Mouse (Mus musculus): ENCODE measurements around the gene Ripor2. TPM values are rescaled to one million over a fixed set of nuclear protein-coding genes. Genes with fewer than 3 reads are reported as not detected.

Gene Ripor2
- total and polyA plus RNA-seq, 3 experiments: 8.6 to 10.9 (median 9.3) TPM

- dilution Hi-C loops (cut with MboI; ENCODE audit: extremely low pct_ligation_motif_present, extremely low pct_unique_long_range_greater_than_20kb, low sequenced_read_pairs) (no loop called here), in situ Hi-C loops (cut with MboI; ENCODE audit: low pct_ligation_motif_present, low pct_unique_long_range_greater_than_20kb, low sequenced_read_pairs) (no loop called here)
- TF ChIP-seq SIN3A (IDR thresholded peaks at IDR 0.05; ENCODE audit: low read length) (no peak), JUND (conservative IDR thresholded peaks at IDR 0.05; ENCODE audit: low read depth, low read length) (no peak), CHD1 (IDR thresholded peaks at IDR 0.05; ENCODE audit: low read depth, low read length) (no peak), POLR2AphosphoS2 (IDR thresholded peaks at IDR 0.05; ENCODE audit: low read depth, low read length) (no peak), RAD21 (IDR thresholded peaks at IDR 0.05; ENCODE audit: low read depth, low read length) (no peak), IRF4 (IDR thresholded peaks at IDR 0.05; ENCODE audit: low read depth, low read length) (peak; percentile 44; the same call in 1 of the 2 replicates), KAT2A (IDR thresholded peaks at IDR 0.05; ENCODE audit: insufficient replicate concordance, low read length) (no peak), NRF1 (IDR thresholded peaks at IDR 0.05; ENCODE audit: low read depth, low read length) (no peak), MAFK (IDR thresholded peaks at IDR 0.05; ENCODE audit: insufficient replicate concordance, low read length) (no peak)
- Histone ChIP-seq H3K4me1 (ENCODE audit: control insufficient read depth in 1 of 2, insufficient read depth in 2 of 2) (peaks cover 2 to 48% of the 10 kb centered on the region in 2 experiments; a peak in 3 of 4 replicates), H3K27ac (ENCODE audit: insufficient read depth, low read depth) (no peak overlapping the region), H3K9ac (ENCODE audit: insufficient read depth, low read depth) (no peak overlapping the region), H3K27me3 (replicated peaks) (no peaks in the 10 kb centered on the region), H3K4me2 (ENCODE audit: insufficient read depth, low read depth, poor library complexity, severe bottlenecking) (no peak overlapping the region), H3K9me3 (replicated peaks; ENCODE audit: low read length) (no peaks in the 10 kb centered on the region), H3K4me3 (replicated peaks in 1 of 3; ENCODE audit: low read depth in 2 of 3, low read length in 2 of 3, poor library complexity in 1 of 3) (no peak overlapping the region), H3K36me3 (replicated peaks in 1 of 2; ENCODE audit: control insufficient read depth in 1 of 2, insufficient read depth in 1 of 2, low read length in 1 of 2) (peaks cover 0 to 28% of the 10 kb centered on the region in 2 experiments), H3K79me2 (replicated peaks; ENCODE audit: control insufficient read depth, extremely low read depth, insufficient read depth, poor library complexity, severe bottlenecking) (no peaks in the 10 kb centered on the region)
- DNase-seq (ENCODE audit: extremely low read depth): peak; percentile 25
These were observed 11.3 kb upstream of the Ripor2 start for GRCm38 (mm10) chr13:24570716-24571115.

GRCm38 (mm10) chr13:24571906-24572305 lies 10.1 kb upstream of the Ripor2 start:
- H3K9ac ChIP-seq (ENCODE audit: insufficient read depth, low read depth): no peak overlapping the region
- H3K79me2 ChIP-seq (replicated peaks; ENCODE audit: control insufficient read depth, extremely low read depth, insufficient read depth, poor library complexity, severe bottlenecking): no peaks in the 10 kb centered on the region
- DNase-seq (ENCODE audit: extremely low read depth): no peak
- TF ChIP-seq MEF2A (IDR thresholded peaks at IDR 0.05; ENCODE audit: borderline replicate concordance, low read depth, low read length) (no peak), TBP (conservative IDR thresholded peaks at IDR 0.05; ENCODE audit: low read depth, low read length) (no peak), TCF12 (IDR thresholded peaks at IDR 0.05; ENCODE audit: low read depth, low read length) (no peak), HCFC1 (IDR thresholded peaks at IDR 0.05; ENCODE audit: low read depth, low read length) (no peak), JUN (IDR thresholded peaks at IDR 0.05; ENCODE audit: insufficient read depth, low read depth, low read length) (no peak), MYC (IDR thresholded peaks at IDR 0.05; ENCODE audit: low read depth, low read length) (no peak), CTCF (conservative IDR thresholded peaks at IDR 0.05 in 1 of 2, IDR thresholded peaks at IDR 0.05 in 1 of 2; ENCODE audit: low read depth in 2 of 2, low read length in 2 of 2) (no peak), ZC3H11A (IDR thresholded peaks at IDR 0.05; ENCODE audit: low read depth, low read length) (no peak), MAFK (IDR thresholded peaks at IDR 0.05; ENCODE audit: insufficient replicate concordance, low read length) (no peak), MAZ (IDR thresholded peaks at IDR 0.05; ENCODE audit: low read depth, low read length) (no peak), CHD2 (IDR thresholded peaks at IDR 0.05; ENCODE audit: low read length) (no peak), UBTF (IDR thresholded peaks at IDR 0.05; ENCODE audit: low read depth, low read length) (no peak), USF1 (IDR thresholded peaks at IDR 0.05; ENCODE audit: low read depth, low read length) (no peak), ZNF384 (IDR thresholded peaks at IDR 0.05; ENCODE audit: low read depth, low read length) (no peak), USF2 (conservative IDR thresholded peaks at IDR 0.05; ENCODE audit: low read depth, low read length) (no peak)
- no peak overlapping the region for H3K4me3 ChIP-seq (replicated peaks in 1 of 3; ENCODE audit: low read depth in 2 of 3, low read length in 2 of 3, poor library complexity in 1 of 3)
- H3K27ac ChIP-seq (ENCODE audit: insufficient read depth, low read depth): no peak overlapping the region
- peaks cover 6 to 59% of the 10 kb centered on the region in 2 experiments; a peak in 3 of 4 replicates for H3K4me1 ChIP-seq (ENCODE audit: control insufficient read depth in 1 of 2, insufficient read depth in 2 of 2)
- in situ Hi-C loops (cut with MboI; ENCODE audit: low pct_ligation_motif_present, low pct_unique_long_range_greater_than_20kb, low sequenced_read_pairs): no loop called here
- H3K9me3 ChIP-seq (replicated peaks; ENCODE audit: low read length): no peaks in the 10 kb centered on the region
- peaks cover 0 to 29% of the 10 kb centered on the region in 2 experiments for H3K36me3 ChIP-seq (replicated peaks in 1 of 2; ENCODE audit: control insufficient read depth in 1 of 2, insufficient read depth in 1 of 2, low read length in 1 of 2)
- no peak overlapping the region for H3K4me2 ChIP-seq (ENCODE audit: insufficient read depth, low read depth, poor library complexity, severe bottlenecking)
- no peaks in the 10 kb centered on the region for H3K27me3 ChIP-seq (replicated peaks)
- dilution Hi-C loops (cut with MboI; ENCODE audit: extremely low pct_ligation_motif_present, extremely low pct_unique_long_range_greater_than_20kb, low sequenced_read_pairs): no loop called here
